In genomic region chr9:77751091-77751521, GRCm38 (mm10) we compare ENCODE assay signal across 7 mouse cellular contexts. TPM values are rescaled to one million over a fixed set of nuclear protein-coding genes. Genes with fewer than 3 reads are reported as not detected.
A peak's percentile ranks its signal among the peaks of the same experiment; 100 is the strongest.
DNase-seq lines count a peak whose midpoint lies in the region; ATAC-seq lines count a peak whose summit lies in the region.

No protein-coding gene starts in this region.

- H3K4me2 ChIP-seq in embryonic facial prominence, embryonic 14.5 days (ENCODE audit: low read depth, low read length): peak overlapping the region; percentile 82
- peak overlapping the region; percentile 86 for H3K4me2 ChIP-seq in hindbrain, embryonic 16.5 days (ENCODE audit: low read length)
- peak overlapping the region; percentile 65 for H3K4me2 ChIP-seq in midbrain, embryonic 13.5 days (replicated peaks)

- peak overlapping the region; percentile 70 for H3K9ac ChIP-seq in embryonic facial prominence, embryonic 14.5 days (ENCODE audit: low read depth, low read length)
- peak overlapping the region; percentile 74 for H3K9ac ChIP-seq in hindbrain, embryonic 16.5 days (ENCODE audit: low read depth, low read length)
- peak overlapping the region; percentile 70 for H3K9ac ChIP-seq in midbrain, embryonic 13.5 days (replicated peaks)

- no peaks in the 10 kb centered on the region for H3K36me3 ChIP-seq in embryonic facial prominence, embryonic 14.5 days (ENCODE audit: control insufficient read depth, insufficient read depth, low read length)
- H3K36me3 ChIP-seq in hindbrain, embryonic 16.5 days (ENCODE audit: control insufficient read depth, insufficient read depth, low read length): no peaks in the 10 kb centered on the region
- H3K36me3 ChIP-seq in midbrain, embryonic 13.5 days: no peaks in the 10 kb centered on the region

- no peaks in the 10 kb centered on the region for H3K9me3 ChIP-seq in embryonic facial prominence, embryonic 14.5 days (ENCODE audit: control insufficient read depth, low read length)
- H3K9me3 ChIP-seq in hindbrain, embryonic 16.5 days (ENCODE audit: control insufficient read depth, low read length): no peaks in the 10 kb centered on the region
- no peaks in the 10 kb centered on the region for H3K9me3 ChIP-seq in midbrain, embryonic 13.5 days

- WGBS in embryonic facial prominence, embryonic 14.5 days: 0% methylated on average over 12 of the region's 12 CpGs
- under 1% methylated on average over 12 of the region's 12 CpGs for WGBS in hindbrain, embryonic 16.5 days
- under 1% methylated on average over 12 of the region's 12 CpGs for WGBS in midbrain, embryonic 13.5 days

- peak; percentile 10 to 39 for DNase-seq in spleen, adult 18-20 months
- DNase-seq in spleen, adult 12 weeks (ENCODE audit: low spot score): no peak
- no peak for DNase-seq in embryonic facial prominence, embryonic 14.5 days (ENCODE audit: low spot score)
- no peak for DNase-seq in gastrocnemius, postnatal 10 days
- no peak for DNase-seq in layer of hippocampus, postnatal 25 days (ENCODE audit: extremely low spot score in 1 of 2, low spot score in 1 of 2)

- no peaks in the 10 kb centered on the region for H3K27me3 ChIP-seq in embryonic facial prominence, embryonic 14.5 days (replicated peaks; ENCODE audit: control insufficient read depth, insufficient read depth, low read length)
- H3K27me3 ChIP-seq in hindbrain, embryonic 16.5 days (replicated peaks; ENCODE audit: control insufficient read depth, insufficient read depth, low read length): no peaks in the 10 kb centered on the region
- H3K27me3 ChIP-seq in midbrain, embryonic 13.5 days: 0 out of 2 replicates have a peak, but pooled peaks cover 14% of the 10 kb centered on the region

- peak overlapping the region; percentile 66 for H3K4me3 ChIP-seq in embryonic facial prominence, embryonic 14.5 days (ENCODE audit: low read depth, low read length)
- H3K4me3 ChIP-seq in hindbrain, embryonic 16.5 days (ENCODE audit: low read length): peak overlapping the region; percentile 80
- H3K4me3 ChIP-seq in midbrain, embryonic 13.5 days (replicated peaks): peak overlapping the region; percentile 59

- H3K27ac ChIP-seq in embryonic facial prominence, embryonic 14.5 days (replicated peaks; ENCODE audit: low read depth, low read length): peak overlapping the region; percentile 87
- peak overlapping the region; percentile 90 for H3K27ac ChIP-seq in hindbrain, embryonic 16.5 days (ENCODE audit: low read depth, low read length)
- peak overlapping the region; percentile 84 for H3K27ac ChIP-seq in midbrain, embryonic 13.5 days

- ATAC-seq in embryonic facial prominence, embryonic 14.5 days (ENCODE audit: low read depth): no peak
- peak; percentile 0; the same call in 1 of the 2 replicates for ATAC-seq in hindbrain, embryonic 16.5 days
- peak; percentile 5; the same call in 1 of the 2 replicates for ATAC-seq in midbrain, embryonic 13.5 days

- H3K4me1 ChIP-seq in embryonic facial prominence, embryonic 14.5 days (ENCODE audit: control insufficient read depth, insufficient read depth, low read length): peaks cover 8% of the 10 kb centered on the region
- peaks cover 14% of the 10 kb centered on the region for H3K4me1 ChIP-seq in hindbrain, embryonic 16.5 days (ENCODE audit: control insufficient read depth, insufficient read depth, low read depth, low read length)
- H3K4me1 ChIP-seq in midbrain, embryonic 13.5 days (replicated peaks): peaks cover 22% of the 10 kb centered on the region

RNA-seq across cellular contexts. Expression of gene Gclc, which starts 3.2 kb away (rescaled TPM):
- 16.8 and 17.7 TPM in 2 replicates for polyA plus RNA-seq in embryonic facial prominence, embryonic 14.5 days (2014; fragmentation: Nextera tagmentation; extraction: Ambion mirVana)
- 14.1 and 15.4 TPM in 2 replicates for polyA plus RNA-seq in hindbrain, embryonic 16.5 days (2015; fragmentation: Nextera tagmentation; extraction: Ambion mirVana)
- polyA plus RNA-seq in midbrain, embryonic 13.5 days (2015; fragmentation: Nextera tagmentation; extraction: Ambion mirVana): 16.3 and 16.8 TPM in 2 replicates
- 1 to 10 TPM; 5.0 to 7.7 TPM for total RNA-seq in gastrocnemius, postnatal 10 days (2021)
- total RNA-seq in layer of hippocampus, postnatal 25 days (2021): 10 to 100 TPM; 46.2 to 47.5 TPM

Comparison
In these comparisons a context has a peak if more than half of its experiments do, and no peak if none do; other contexts are left out.
1. DNase-seq: peak in spleen, adult 18-20 months (2 of 2); none in spleen, adult 12 weeks (single experiment), embryonic facial prominence, embryonic 14.5 days (single experiment), gastrocnemius, postnatal 10 days (single experiment) and layer of hippocampus, postnatal 25 days (0 of 2).
2. Peak in every context shown above with its lines, with median percentiles within 50 percentile points of each other: H3K27ac ChIP-seq, H3K4me2 ChIP-seq, H3K4me3 ChIP-seq and H3K9ac ChIP-seq.